Mouse (Mus musculus): ENCODE data around the gene Pabpc4. TPM values are rescaled to one million over a fixed set of nuclear protein-coding genes. Genes with fewer than 3 reads are reported as not detected.
"Not testable (repeated sequence)": the region's sequence is repeated elsewhere in the genome, so short reads cannot be mapped to it uniquely, and the experiment has no call there.

Pabpc4 gene
- polyA plus RNA-seq, 1 experiment from 2014 or later = 41.2 TPM

GRCm38 (mm10) chr4:123334177-123334576 is 72.0 kb downstream of the Pabpc4 start:
- H3K27me3 ChIP-seq = peaks cover 14% of the 10 kb centered on the region; the same call in 1 of the 2 replicates
- 0 out of 2 replicates have a peak, but pooled peaks cover 3% of the 10 kb centered on the region for H3K9me3 ChIP-seq
- H3K4me2 ChIP-seq = no peak overlapping the region
- no peaks in the 10 kb centered on the region for H3K36me3 ChIP-seq
- no peaks in the 10 kb centered on the region; the same call in 1 of the 2 replicates for H3K4me1 ChIP-seq
- no peak overlapping the region for H3K9ac ChIP-seq
- H3K27ac ChIP-seq = no peak overlapping the region
- H3K4me3 ChIP-seq = no peak overlapping the region
- ATAC-seq (ENCODE audit: insufficient number of reproducible peaks, insufficient read depth, low FRiP score, low TSS enrichment, low read depth) = no peak
- WGBS = 53% methylated on average over 3 of the region's 3 CpGs

GRCm38 (mm10) chr4:123335244-123335643 is 73.1 kb downstream of the Pabpc4 start:
- not testable (repeated sequence) for ATAC-seq (ENCODE audit: insufficient number of reproducible peaks, insufficient read depth, low FRiP score, low TSS enrichment, low read depth); H3K27ac ChIP-seq; H3K4me1 ChIP-seq; H3K9ac ChIP-seq; H3K9me3 ChIP-seq; H3K4me3 ChIP-seq; H3K4me2 ChIP-seq; H3K36me3 ChIP-seq
- peaks cover 18% of the 10 kb centered on the region for H3K27me3 ChIP-seq
- WGBS = 65% methylated on average over 10 of the region's 10 CpGs

GRCm38 (mm10) chr4:123335796-123336585 is 73.8 kb downstream of the Pabpc4 start:
- H3K9me3 ChIP-seq = 0 out of 2 replicates have a peak, but pooled peaks cover 3% of the 10 kb centered on the region
- H3K4me1 ChIP-seq = no peaks in the 10 kb centered on the region; the same call in 1 of the 2 replicates
- WGBS = 69% methylated on average over 14 of the region's 14 CpGs
- H3K4me3 ChIP-seq = no peak overlapping the region
- peaks cover 26% of the 10 kb centered on the region for H3K27me3 ChIP-seq
- H3K4me2 ChIP-seq = no peak overlapping the region
- H3K36me3 ChIP-seq = no peaks in the 10 kb centered on the region
- no peak overlapping the region for H3K9ac ChIP-seq
- no peak for ATAC-seq (ENCODE audit: insufficient number of reproducible peaks, insufficient read depth, low FRiP score, low TSS enrichment, low read depth)
- H3K27ac ChIP-seq = no peak overlapping the region

GRCm38 (mm10) chr4:123337693-123338092 is 75.5 kb downstream of the Pabpc4 start:
- H3K4me1 ChIP-seq = peaks cover 7% of the 10 kb centered on the region
- 64% methylated on average over 4 of the region's 4 CpGs for WGBS
- H3K4me3 ChIP-seq = no peak overlapping the region
- H3K27me3 ChIP-seq = peaks cover 43% of the 10 kb centered on the region
- no peak for ATAC-seq (ENCODE audit: insufficient number of reproducible peaks, insufficient read depth, low FRiP score, low TSS enrichment, low read depth)
- no peak overlapping the region for H3K27ac ChIP-seq
- H3K9me3 ChIP-seq = 0 out of 2 replicates have a peak, but pooled peaks cover 3% of the 10 kb centered on the region
- no peaks in the 10 kb centered on the region for H3K36me3 ChIP-seq
- H3K4me2 ChIP-seq = no peak overlapping the region
- H3K9ac ChIP-seq = no peak overlapping the region

GRCm38 (mm10) chr4:123340232-123340631 is 78.1 kb downstream of the Pabpc4 start:
- Histone ChIP-seq H3K9ac (no peak overlapping the region), H3K36me3 (no peaks in the 10 kb centered on the region), H3K9me3 (no peaks in the 10 kb centered on the region), H3K4me2 (no peak overlapping the region), H3K27me3 (peaks cover 65% of the 10 kb centered on the region), H3K4me3 (no peak overlapping the region), H3K4me1 (peaks cover 16% of the 10 kb centered on the region), H3K27ac (no peak overlapping the region)
- 60% methylated on average over 5 of the region's 5 CpGs for WGBS
- no peak for ATAC-seq (ENCODE audit: insufficient number of reproducible peaks, insufficient read depth, low FRiP score, low TSS enrichment, low read depth)

GRCm38 (mm10) chr4:123342091-123342641 is 80.0 kb downstream of the Pabpc4 start:
- 3% methylated on average over 43 of the region's 43 CpGs for WGBS
- Histone ChIP-seq H3K9ac (peak overlapping the region; percentile 60), H3K4me1 (peaks cover 16% of the 10 kb centered on the region), H3K27me3 (peaks cover 59% of the 10 kb centered on the region), H3K4me2 (peak overlapping the region; percentile 88), H3K4me3 (peak overlapping the region; percentile 53), H3K9me3 (no peaks in the 10 kb centered on the region), H3K36me3 (no peaks in the 10 kb centered on the region), H3K27ac (no peak overlapping the region)
- ATAC-seq (ENCODE audit: insufficient number of reproducible peaks, insufficient read depth, low FRiP score, low TSS enrichment, low read depth) = no peak

- Histone ChIP-seq H3K9ac (peak within 1 kb of the TSS; percentile 60), H3K9me3 (no peaks in the 10 kb centered on the region), H3K4me3 (peak within 1 kb of the TSS; percentile 53), H3K4me1 (peaks cover 16% of the 10 kb centered on the region), H3K36me3 (no peaks in the 10 kb centered on the region), H3K27ac (no peak within 1 kb of the TSS), H3K4me2 (peak within 1 kb of the TSS; percentile 88), H3K27me3 (peaks cover 59% of the 10 kb centered on the region)
- ATAC-seq (ENCODE audit: insufficient number of reproducible peaks, insufficient read depth, low FRiP score, low TSS enrichment, low read depth) = peak; percentile 69
- WGBS = under 1% methylated on average over 65 of the region's 65 CpGs
Measured at GRCm38 (mm10) chr4:123342642-123343470, 80.7 kb downstream of the Pabpc4 start, which contains the start of gene Bmp8a. Bmp8a (minus strand) TSS chr4:123343252.

GRCm38 (mm10) chr4:123343471-123343789 is 81.3 kb downstream of the Pabpc4 start:
- H3K4me3 ChIP-seq = peak overlapping the region; percentile 53
- H3K4me2 ChIP-seq = peak overlapping the region; percentile 88
- no peaks in the 10 kb centered on the region for H3K9me3 ChIP-seq
- H3K27me3 ChIP-seq = peaks cover 58% of the 10 kb centered on the region
- no peak for ATAC-seq (ENCODE audit: insufficient number of reproducible peaks, insufficient read depth, low FRiP score, low TSS enrichment, low read depth)
- H3K9ac ChIP-seq = peak overlapping the region; percentile 60; the same call in 1 of the 2 replicates
- 12% methylated on average over 6 of the region's 6 CpGs for whole genome bisulfite sequencing
- H3K4me1 ChIP-seq = peaks cover 16% of the 10 kb centered on the region
- 0 out of 2 replicates have a peak, but pooled peaks cover 5% of the 10 kb centered on the region for H3K36me3 ChIP-seq
- no peak overlapping the region for H3K27ac ChIP-seq

Other genes starting within 250 kb of the Pabpc4 start
- gene Trit1, start 245.8 kb upstream of the Pabpc4 start, polyA plus RNA-seq (2015; fragmentation: Nextera tagmentation; extraction: Ambion mirVana) = 19.7 and 20.8 TPM in 2 replicates
- gene Bmp8b, start 157.2 kb upstream of the Pabpc4 start, polyA plus RNA-seq (2015; fragmentation: Nextera tagmentation; extraction: Ambion mirVana) = 0.51 and 0.58 TPM in 2 replicates
- gene Oxct2b, start 146.1 kb upstream of the Pabpc4 start, polyA plus RNA-seq (2015; fragmentation: Nextera tagmentation; extraction: Ambion mirVana) = 0.19 TPM in 1 of 2 replicates, not detected in the other
- gene Ppie, start 122.4 kb upstream of the Pabpc4 start, polyA plus RNA-seq (2015; fragmentation: Nextera tagmentation; extraction: Ambion mirVana) = 113 and 114 TPM in 2 replicates
- gene Hpcal4, start 79.1 kb upstream of the Pabpc4 start, polyA plus RNA-seq (2015; fragmentation: Nextera tagmentation; extraction: Ambion mirVana) = 0.26 and 0.44 TPM in 2 replicates
- gene Nt5c1a, start 60.8 kb upstream of the Pabpc4 start, polyA plus RNA-seq (2015; fragmentation: Nextera tagmentation; extraction: Ambion mirVana) = not detected in 2 replicates
- gene Heyl, start 28.8 kb upstream of the Pabpc4 start, polyA plus RNA-seq (2015; fragmentation: Nextera tagmentation; extraction: Ambion mirVana) = 4.3 and 5.0 TPM in 2 replicates
- gene Oxct2a, start 61.3 kb downstream of the Pabpc4 start, polyA plus RNA-seq (2015; fragmentation: Nextera tagmentation; extraction: Ambion mirVana) = not detected in 2 replicates
- 0.59 and 1.3 TPM in 2 replicates for gene Bmp8a, start 80.9 kb downstream of the Pabpc4 start, polyA plus RNA-seq (2015; fragmentation: Nextera tagmentation; extraction: Ambion mirVana)

All from embryonic facial prominence, embryonic 13.5 days (tissue).